ENCODE assay signal across 30 mouse cellular contexts in the genomic region with DNA sequence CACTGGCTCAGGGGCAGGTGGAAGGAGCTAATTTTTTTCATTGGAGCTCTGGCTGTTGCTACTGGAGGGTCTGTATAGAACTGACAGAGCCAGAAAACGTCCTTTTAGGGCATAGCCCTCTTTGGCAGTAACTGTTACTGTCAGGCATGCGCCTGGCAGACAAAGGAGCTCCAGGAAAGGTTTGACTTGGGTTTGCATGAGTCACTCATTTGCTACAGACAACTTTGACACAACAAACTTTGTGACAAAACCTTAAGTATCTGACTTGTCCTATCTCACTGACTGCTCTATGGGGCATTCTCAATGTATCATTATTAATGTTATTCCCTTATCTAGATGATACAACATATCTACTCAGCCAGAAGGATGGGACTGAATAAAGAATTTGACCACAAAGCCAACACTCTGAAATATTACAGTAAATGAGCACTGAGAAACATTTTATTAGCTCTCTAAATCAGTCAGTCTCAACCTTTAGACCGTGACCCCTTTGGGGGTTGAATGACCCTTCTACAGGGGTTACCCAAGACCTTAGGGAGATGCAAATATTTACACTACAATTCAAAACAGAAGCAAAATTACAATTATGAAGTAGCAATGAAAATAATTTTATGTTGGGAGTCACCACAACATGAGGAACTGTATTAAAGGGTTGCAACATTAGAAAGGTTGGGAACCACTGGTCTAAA. TPM values are rescaled to one million over a fixed set of nuclear protein-coding genes. Genes with fewer than 3 reads are reported as not detected.
DNase-seq lines count a peak whose midpoint lies in the region; ATAC-seq and TF ChIP-seq lines count a peak whose summit lies in the region.
"Had no signal": no experiment of that assay in that cellular context is flagged by ENCODE, and none has a peak within 500 bp of the region (broad histone marks: within the 10 kb centered on the region; RNA-seq: fewer than 3 reads in every experiment).

No protein-coding gene starts in this region.

- H3K9me3 ChIP-seq in kidney, postnatal 0 days (replicated peaks; ENCODE audit: low read length) = no peaks in the 10 kb centered on the region
- no peaks in the 10 kb centered on the region for H3K9me3 ChIP-seq in G1E (replicated peaks)
- H3K9me3 ChIP-seq in liver, embryonic 14.5 days (ENCODE audit: control insufficient read depth, low read length) = no peaks in the 10 kb centered on the region
- H3K9me3 ChIP-seq in midbrain, embryonic 15.5 days = no peaks in the 10 kb centered on the region
- no peaks in the 10 kb centered on the region for H3K9me3 ChIP-seq in midbrain, embryonic 13.5 days
- H3K9me3 ChIP-seq: kidney, embryonic 15.5 days; limb, embryonic 10.5 days; limb, embryonic 15.5 days; stomach, embryonic 15.5 days had no signal

- H3K9ac ChIP-seq in kidney, postnatal 0 days (ENCODE audit: low read depth, low read length) = no peak overlapping the region
- no peak overlapping the region for H3K9ac ChIP-seq in liver, embryonic 14.5 days (replicated peaks)
- no peak overlapping the region for H3K9ac ChIP-seq in midbrain, embryonic 15.5 days
- H3K9ac ChIP-seq in midbrain, embryonic 13.5 days (replicated peaks) = no peak overlapping the region
- H3K9ac ChIP-seq: hindbrain, embryonic 14.5 days; kidney, embryonic 15.5 days; limb, embryonic 15.5 days; stomach, embryonic 15.5 days had no signal

- H3K27ac ChIP-seq in kidney, postnatal 0 days = 0 out of 2 replicates have a peak overlapping the region, but pooled peaks have one; percentile 10
- H3K27ac ChIP-seq in liver, embryonic 14.5 days = peak overlapping the region; percentile 41; the same call in 1 of the 2 replicates
- H3K27ac ChIP-seq in midbrain, embryonic 15.5 days = no peak overlapping the region
- H3K27ac ChIP-seq in midbrain, embryonic 13.5 days = no peak overlapping the region
- H3K27ac ChIP-seq: gastrocnemius, adult 2 months; hindbrain, embryonic 14.5 days; kidney, embryonic 15.5 days; limb, embryonic 10.5 days; limb, embryonic 15.5 days had no signal

- no peak for ATAC-seq in kidney, postnatal 0 days (replicated peaks; ENCODE audit: low FRiP score, low read depth)
- ATAC-seq in G1E (ENCODE audit: extremely low read depth, insufficient number of reproducible peaks, low FRiP score, poor library complexity, severe bottlenecking) = peak; percentile 22; the same call in 1 of the 2 replicates
- ATAC-seq in liver, embryonic 14.5 days (ENCODE audit: insufficient read depth) = no peak
- ATAC-seq in midbrain, embryonic 15.5 days (replicated peaks) = no peak
- ATAC-seq in midbrain, embryonic 13.5 days = no peak
- ATAC-seq: forebrain, embryonic 16.5 days; midbrain, embryonic 16.5 days; Patski had no signal

- H3K36me3 ChIP-seq in kidney, postnatal 0 days (ENCODE audit: insufficient read depth, low read length) = no peaks in the 10 kb centered on the region
- peaks cover 28% of the 10 kb centered on the region for H3K36me3 ChIP-seq in G1E (replicated peaks)
- H3K36me3 ChIP-seq in liver, embryonic 14.5 days (replicated peaks; ENCODE audit: control insufficient read depth, insufficient read depth, low read depth) = no peaks in the 10 kb centered on the region
- H3K36me3 ChIP-seq in midbrain, embryonic 15.5 days (replicated peaks) = peaks cover 11% of the 10 kb centered on the region; the same call in 1 of the 2 replicates
- H3K36me3 ChIP-seq in midbrain, embryonic 13.5 days = peaks cover 21% of the 10 kb centered on the region

- no peak for TF ChIP-seq CTCF in kidney, postnatal 0 days (IDR thresholded peaks at IDR 0.05; ENCODE audit: low read depth)
- no peak for TF ChIP-seq CTCF in G1E (IDR thresholded peaks at IDR 0.05; ENCODE audit: low read depth, low read length)
- TF ChIP-seq CTCF in liver, embryonic 14.5 days (IDR thresholded peaks at IDR 0.05; ENCODE audit: low read depth) = no peak

- H3K4me3 ChIP-seq in kidney, postnatal 0 days (replicated peaks; ENCODE audit: low read depth, low read length) = no peak overlapping the region
- no peak overlapping the region for H3K4me3 ChIP-seq in G1E (ENCODE audit: low read depth, low read length)
- no peak overlapping the region for H3K4me3 ChIP-seq in liver, embryonic 14.5 days (ENCODE audit: insufficient read depth in 1 of 2, low read depth in 2 of 2, low read length in 2 of 2)
- no peak overlapping the region for H3K4me3 ChIP-seq in midbrain, embryonic 15.5 days
- no peak overlapping the region for H3K4me3 ChIP-seq in midbrain, embryonic 13.5 days (replicated peaks)
- H3K4me3 ChIP-seq: erythroblast, embryonic 14.5 days; gastrocnemius, adult 2 months; kidney, embryonic 15.5 days; limb, embryonic 10.5 days; limb, embryonic 15.5 days; stomach, embryonic 15.5 days had no signal

- no peak for TF ChIP-seq EP300 in liver, embryonic 14.5 days (IDR thresholded peaks at IDR 0.05; ENCODE audit: low read depth)

- H3K4me1 ChIP-seq in kidney, postnatal 0 days (replicated peaks; ENCODE audit: insufficient read depth, low read length) = no peaks in the 10 kb centered on the region
- peaks cover 17% of the 10 kb centered on the region for H3K4me1 ChIP-seq in G1E (ENCODE audit: insufficient read depth, low read depth, low read length)
- H3K4me1 ChIP-seq in liver, embryonic 14.5 days (replicated peaks; ENCODE audit: control insufficient read depth in 2 of 2, insufficient read depth in 2 of 2, low read length in 1 of 2) = peaks cover 0 to 5% of the 10 kb centered on the region in 2 experiments; a peak in 2 of 4 replicates
- H3K4me1 ChIP-seq in midbrain, embryonic 15.5 days = 0 out of 2 replicates have a peak, but pooled peaks cover 2% of the 10 kb centered on the region
- no peaks in the 10 kb centered on the region for H3K4me1 ChIP-seq in midbrain, embryonic 13.5 days (replicated peaks)
- H3K4me1 ChIP-seq: limb, embryonic 10.5 days had no signal

- no peak for DNase-seq in kidney, postnatal 0 days (ENCODE audit: low spot score)
- DNase-seq in kidney, postnatal 10 days = no peak
- no peak for DNase-seq in G1E (ENCODE audit: low spot score)
- no peak for DNase-seq in liver, embryonic 14.5 days (ENCODE audit: low read depth in 3 of 3, low spot score in 3 of 3)
- no peak for DNase-seq in layer of hippocampus, postnatal 10 days (ENCODE audit: low spot score in 2 of 2)
- DNase-seq: adrenal gland, postnatal 36 days; B cell, adult 2 months; cerebellum, adult 2 months; cerebellum, postnatal 14 days; gastrocnemius, adult 2 months; gastrocnemius, postnatal 36 days; heart, adult 18-20 months; kidney, adult 18-20 months; kidney, postnatal 4 days; layer of hippocampus, postnatal 36 days; lung, postnatal 4 days; right cerebral cortex, postnatal 25 days; thymus, postnatal 25 days had no signal

- 65% methylated on average over 3 of the region's 3 CpGs for WGBS in kidney, postnatal 0 days
- WGBS in liver, embryonic 14.5 days (ENCODE audit: insufficient replicate concordance) = 59% methylated on average over 3 of the region's 3 CpGs
- WGBS in midbrain, embryonic 15.5 days = 82% methylated on average over 3 of the region's 3 CpGs
- 86% methylated on average over 3 of the region's 3 CpGs for WGBS in midbrain, embryonic 13.5 days

- no peak overlapping the region for H3K4me2 ChIP-seq in kidney, postnatal 0 days (ENCODE audit: low read length)
- peak overlapping the region; percentile 20; the same call in 1 of the 2 replicates for H3K4me2 ChIP-seq in liver, embryonic 14.5 days (ENCODE audit: low read depth)
- H3K4me2 ChIP-seq in midbrain, embryonic 15.5 days = no peak overlapping the region
- H3K4me2 ChIP-seq in midbrain, embryonic 13.5 days (replicated peaks) = no peak overlapping the region
- H3K4me2 ChIP-seq: heart, embryonic 11.5 days; hindbrain, embryonic 14.5 days; kidney, embryonic 15.5 days; limb, embryonic 15.5 days; stomach, embryonic 15.5 days had no signal

- H3K27me3 ChIP-seq in kidney, postnatal 0 days (ENCODE audit: insufficient read depth, low read length) = no peaks in the 10 kb centered on the region
- no peaks in the 10 kb centered on the region for H3K27me3 ChIP-seq in G1E (ENCODE audit: insufficient read depth, low read length)
- no peaks in the 10 kb centered on the region for H3K27me3 ChIP-seq in liver, embryonic 14.5 days (ENCODE audit: control insufficient read depth, insufficient read depth, low read length)
- no peaks in the 10 kb centered on the region for H3K27me3 ChIP-seq in midbrain, embryonic 15.5 days (replicated peaks)
- H3K27me3 ChIP-seq in midbrain, embryonic 13.5 days = no peaks in the 10 kb centered on the region
- H3K27me3 ChIP-seq: kidney, embryonic 15.5 days; limb, embryonic 15.5 days; Patski; stomach, embryonic 15.5 days had no signal

RNA-seq across cellular contexts. Expression of a gene that starts 25.5 kb away (rescaled TPM):
- 20.8 and 22.0 TPM in 2 replicates for polyA plus RNA-seq in kidney, postnatal 0 days (2015; fragmentation: Nextera tagmentation; extraction: Ambion mirVana)
- 30.6 and 35.7 TPM in 2 replicates for total RNA-seq in G1E (2014; fragmentation: Nextera tagmentation)
- 13.2 and 13.4 TPM in 2 replicates for total RNA-seq in G1E (2017)
- polyA plus RNA-seq in G1E (2012) = 2.9 and 3.5 TPM in 2 replicates
- 4.9 and 6.6 TPM in 2 replicates for polyA plus RNA-seq in liver, embryonic 14.5 days (2012; rRNA removed)
- polyA plus RNA-seq in liver, embryonic 14.5 days (2014; fragmentation: Nextera tagmentation; extraction: Ambion mirVana) = 12.7 and 14.6 TPM in 2 replicates
- total RNA-seq in layer of hippocampus, postnatal 10 days (2021) = 10 to 100 TPM; 78.5 to 94.9 TPM
- 59.0 and 62.5 TPM in 2 replicates for polyA plus RNA-seq in midbrain, embryonic 15.5 days (2015; fragmentation: Nextera tagmentation; extraction: Ambion mirVana)
- polyA plus RNA-seq in midbrain, embryonic 13.5 days (2015; fragmentation: Nextera tagmentation; extraction: Ambion mirVana) = 66.4 and 69.9 TPM in 2 replicates

RNA-seq across cellular contexts. Expression of a gene that starts 25.7 kb away (rescaled TPM):
- 2.3 TPM in 2 replicates for polyA plus RNA-seq in kidney, postnatal 0 days (2015; fragmentation: Nextera tagmentation; extraction: Ambion mirVana)
- 28.3 and 34.5 TPM in 2 replicates for total RNA-seq in G1E (2014; fragmentation: Nextera tagmentation)
- 7.4 and 7.5 TPM in 2 replicates for total RNA-seq in G1E (2017)
- polyA plus RNA-seq in G1E (2012) = 1.1 and 1.4 TPM in 2 replicates
- 2.5 and 2.9 TPM in 2 replicates for polyA plus RNA-seq in liver, embryonic 14.5 days (2012; rRNA removed)
- polyA plus RNA-seq in liver, embryonic 14.5 days (2014; fragmentation: Nextera tagmentation; extraction: Ambion mirVana) = 2.4 and 2.9 TPM in 2 replicates
- total RNA-seq in layer of hippocampus, postnatal 10 days (2021) = 1 to 10 TPM; 8.5 to 8.9 TPM
- polyA plus RNA-seq in midbrain, embryonic 15.5 days (2015; fragmentation: Nextera tagmentation; extraction: Ambion mirVana) = 2.3 and 2.5 TPM in 2 replicates
- polyA plus RNA-seq in midbrain, embryonic 13.5 days (2015; fragmentation: Nextera tagmentation; extraction: Ambion mirVana) = 2.5 and 2.7 TPM in 2 replicates

Comparison
In these comparisons a context has a peak if more than half of its experiments do, and no peak if none do; other contexts are left out.
1. H3K27ac ChIP-seq: peak in kidney, postnatal 0 days (single experiment) and liver, embryonic 14.5 days (single experiment); none in midbrain, embryonic 15.5 days (single experiment) and midbrain, embryonic 13.5 days (single experiment).